Mouse (Mus musculus) MEL (cell line): ENCODE data around the gene Shank3. TPM values are rescaled to one million over a fixed set of nuclear protein-coding genes. Genes with fewer than 3 reads are reported as not detected.

Experiments
- DNase-seq: peaks from one replicate; pipeline ENCODE4 v3.0.0; 2011; ENCODE audit warnings: low read depth, low spot score
- H3K27ac ChIP-seq: 2 replicates; pipeline ENCODE4 v1.5.1; 2012; ENCODE audit warnings: low read depth, mild to moderate bottlenecking, control low read depth, low read length, moderate library complexity; ENCODE audit not compliant: control insufficient read depth
- H3K27me3 ChIP-seq, 2 experiments: fragments of 150-350 bp in 1 of 2; sonication (generic) in 1 of 2; 2 replicates each; pipeline ENCODE4 v1.6.1; 2012; ENCODE audit warnings: low read length in 2 of 2, mild to moderate bottlenecking in 2 of 2, improper control_type of control experiment in 1 of 2, moderate library complexity in 1 of 2; ENCODE audit not compliant: insufficient read depth in 2 of 2, control insufficient read depth in 1 of 2
- H3K36me3 ChIP-seq, 2 experiments: 2 replicates each; pipeline ENCODE4 v1.6.1; 2012 to 2014; ENCODE audit warnings: low read length in 2 of 2, improper control_type of control experiment in 1 of 2, inconsistent platforms in 1 of 2, mild to moderate bottlenecking in 1 of 2; ENCODE audit not compliant: insufficient read depth in 2 of 2, control insufficient read depth in 1 of 2
- H3K4me1 ChIP-seq, 2 experiments: fragments of 150-350 bp in 1 of 2; sonication (generic) in 1 of 2; 2 replicates each; pipeline ENCODE4 v1.6.1; 2012; ENCODE audit warnings: low read length in 2 of 2, improper control_type of control experiment in 1 of 2, mild to moderate bottlenecking in 1 of 2; ENCODE audit not compliant: insufficient read depth in 2 of 2, control insufficient read depth in 1 of 2
- H3K4me3 ChIP-seq, 2 experiments: fragments of 150-350 bp in 1 of 2; sonication (generic) in 1 of 2; 2 replicates each; pipeline ENCODE4 v1.5.1; 2012; ENCODE audit warnings: low read depth in 2 of 2, low read length in 2 of 2, mild to moderate bottlenecking in 2 of 2, moderate library complexity in 2 of 2, control low read depth in 1 of 2, improper control_type of control experiment in 1 of 2; ENCODE audit not compliant: control insufficient read depth in 1 of 2, insufficient read depth in 1 of 2
- H3K79me2 ChIP-seq: 2 replicates; pipeline ENCODE4 v1.6.1; 2012; ENCODE audit warnings: mild to moderate bottlenecking, low read length, moderate library complexity; ENCODE audit not compliant: control insufficient read depth, poor library complexity, insufficient read depth
- H3K9ac ChIP-seq: 2 replicates; pipeline ENCODE4 v1.6.1; 2012; ENCODE audit warnings: low read depth, mild to moderate bottlenecking, control low read depth, low read length, moderate library complexity; ENCODE audit not compliant: control insufficient read depth, poor library complexity, severe bottlenecking
- H3K9me3 ChIP-seq: fragments of 150-350 bp; sonication (generic); replicated peaks from 2 replicates; pipeline ENCODE4 v1.6.1; 2012; ENCODE audit warnings: mild to moderate bottlenecking, low read length, improper control_type of control experiment, moderate library complexity; ENCODE audit not compliant: insufficient read depth
- CHD1 ChIP-seq: IDR thresholded peaks from 2 replicates; pipeline ENCODE4 v1.6.1; 2012; ENCODE audit warnings: low read depth, mild to moderate bottlenecking, inconsistent platforms, low read length, improper control_type of control experiment
- CHD2 ChIP-seq: IDR thresholded peaks from 2 replicates; pipeline ENCODE4 v1.6.1; 2011; ENCODE audit warnings: low read length, improper control_type of control experiment
- CTCF ChIP-seq, 3 experiments: IDR thresholded peaks in 2 of 3; conservative IDR thresholded peaks in 1 of 3; 2 replicates each; pipeline ENCODE4 v1.5.1; 2011 to 2012; ENCODE audit warnings: low read length in 3 of 3, low read depth in 2 of 3, mild to moderate bottlenecking in 2 of 3, improper control_type of control experiment in 1 of 3, inconsistent platforms in 1 of 3, mixed read lengths in 1 of 3, moderate library complexity in 1 of 3; ENCODE audit not compliant: control insufficient read depth in 1 of 3, insufficient read depth in 1 of 3, poor library complexity in 1 of 3, severe bottlenecking in 1 of 3
- E2F4 ChIP-seq: IDR thresholded peaks from 2 replicates; pipeline ENCODE4 v1.6.1; 2011; ENCODE audit warnings: low read depth, low read length, improper control_type of control experiment, borderline replicate concordance
- EP300 ChIP-seq, 2 experiments: IDR thresholded peaks; 2 replicates each; pipeline ENCODE4 v1.6.1; 2011; ENCODE audit warnings: improper control_type of control experiment in 2 of 2, low read length in 2 of 2, low read depth in 1 of 2, mild to moderate bottlenecking in 1 of 2
- GABPA ChIP-seq: IDR thresholded peaks from 2 replicates; pipeline ENCODE4 v1.6.1; 2012; ENCODE audit warnings: low read depth, mild to moderate bottlenecking, inconsistent platforms, low read length, improper control_type of control experiment, moderate library complexity
- MAX ChIP-seq: IDR thresholded peaks from 2 replicates; pipeline ENCODE4 v1.6.1; 2011; ENCODE audit warnings: low read length, improper control_type of control experiment
- MEF2A ChIP-seq: IDR thresholded peaks from 2 replicates; pipeline ENCODE4 v1.6.1; 2014; ENCODE audit warnings: low read depth, mild to moderate bottlenecking, inconsistent platforms, low read length, improper control_type of control experiment; ENCODE audit not compliant: poor library complexity, insufficient replicate concordance, severe bottlenecking; ENCODE audit errors: extremely low read depth
- MXI1 ChIP-seq: IDR thresholded peaks from 2 replicates; pipeline ENCODE4 v1.6.1; 2011; ENCODE audit warnings: mild to moderate bottlenecking, low read depth, low read length, improper control_type of control experiment
- MYC ChIP-seq: IDR thresholded peaks from 2 replicates; pipeline ENCODE4 v1.6.1; 2011; ENCODE audit warnings: low read depth, mild to moderate bottlenecking, low read length, improper control_type of control experiment, moderate library complexity
- NRF1 ChIP-seq: IDR thresholded peaks from 2 replicates; pipeline ENCODE4 v1.6.1; 2014; ENCODE audit warnings: low read depth, mild to moderate bottlenecking, inconsistent platforms, low read length, improper control_type of control experiment, moderate library complexity; ENCODE audit not compliant: poor library complexity, insufficient read depth, severe bottlenecking
- POLR2AphosphoS2 ChIP-seq: IDR thresholded peaks from 2 replicates; pipeline ENCODE4 v1.6.1; 2011; ENCODE audit warnings: low read length, improper control_type of control experiment
- POLR2AphosphoS5 ChIP-seq: IDR thresholded peaks from 2 replicates; pipeline ENCODE4 v1.6.1; 2012; ENCODE audit warnings: low read depth, borderline replicate concordance, mild to moderate bottlenecking, inconsistent platforms, low read length, moderate library complexity, mixed read lengths
- SMC3 ChIP-seq: IDR thresholded peaks from 2 replicates; pipeline ENCODE4 v1.6.1; 2011; ENCODE audit warnings: low read depth, low read length, improper control_type of control experiment
- TAL1 ChIP-seq: IDR thresholded peaks from 2 replicates; pipeline ENCODE4 v1.6.1; 2012; ENCODE audit warnings: mild to moderate bottlenecking, inconsistent platforms, low read length, moderate library complexity, mixed read lengths
- TBP ChIP-seq: IDR thresholded peaks from 2 replicates; pipeline ENCODE4 v1.8.0; 2011; ENCODE audit warnings: low read depth, low read length, improper control_type of control experiment
- UBTF ChIP-seq: IDR thresholded peaks from 2 replicates; pipeline ENCODE4 v1.6.1; 2012; ENCODE audit warnings: low read depth, mild to moderate bottlenecking, inconsistent platforms, low read length, improper control_type of control experiment, moderate library complexity, borderline replicate concordance; ENCODE audit not compliant: insufficient read depth
- USF1 ChIP-seq: IDR thresholded peaks from 2 replicates; pipeline ENCODE4 v1.6.1; 2014; ENCODE audit warnings: low read depth, mild to moderate bottlenecking, inconsistent platforms, low read length, improper control_type of control experiment, moderate library complexity
- USF2 ChIP-seq, 2 experiments: IDR thresholded peaks; 2 replicates each; pipeline ENCODE4 v1.6.1; 2011 to 2012; ENCODE audit warnings: improper control_type of control experiment in 2 of 2, low read length in 2 of 2, borderline replicate concordance in 1 of 2, inconsistent platforms in 1 of 2, low read depth in 1 of 2, mild to moderate bottlenecking in 1 of 2; ENCODE audit not compliant: insufficient read depth in 1 of 2
- ZC3H11A ChIP-seq: IDR thresholded peaks from 2 replicates; pipeline ENCODE4 v1.6.1; 2012; ENCODE audit warnings: low read depth, mild to moderate bottlenecking, inconsistent platforms, low read length, improper control_type of control experiment
- ZKSCAN1 ChIP-seq: IDR thresholded peaks from 2 replicates; pipeline ENCODE4 v1.6.1; 2012; ENCODE audit warnings: low read depth, mild to moderate bottlenecking, inconsistent platforms, low read length, improper control_type of control experiment, moderate library complexity
- ZMIZ1 ChIP-seq: IDR thresholded peaks from 2 replicates; pipeline ENCODE4 v1.6.1; 2012; ENCODE audit warnings: low read depth, mild to moderate bottlenecking, inconsistent platforms, low read length, improper control_type of control experiment, moderate library complexity
- polyA plus RNA-seq, 2 experiments: library from polyadenylated mRNA; stranded (reverse) in 1 of 2; unstranded in 1 of 2; fragments of >175 nt in 1 of 2; fragments of >200 nt in 1 of 2; gene quantifications; 2 replicates each; pipeline versions ENCODE4 v1.2.1 to v1.2.4; 2012; ENCODE audit warnings: low replicate concordance in 2 of 2, low read depth in 1 of 2; ENCODE audit not compliant: insufficient read length in 2 of 2, insufficient read depth in 1 of 2, missing spikeins in 1 of 2
- total RNA-seq: library from RNA; depleted of rRNA; stranded (reverse); fragments of 300-350 nt; gene quantifications from 2 replicates; pipeline ENCODE4 v1.2.3, GENCODE M21; 2012

The Shank3 gene
- total and polyA plus RNA-seq, 3 experiments: 14.2 to 20.3 TPM; not detected in 1

DNA sequence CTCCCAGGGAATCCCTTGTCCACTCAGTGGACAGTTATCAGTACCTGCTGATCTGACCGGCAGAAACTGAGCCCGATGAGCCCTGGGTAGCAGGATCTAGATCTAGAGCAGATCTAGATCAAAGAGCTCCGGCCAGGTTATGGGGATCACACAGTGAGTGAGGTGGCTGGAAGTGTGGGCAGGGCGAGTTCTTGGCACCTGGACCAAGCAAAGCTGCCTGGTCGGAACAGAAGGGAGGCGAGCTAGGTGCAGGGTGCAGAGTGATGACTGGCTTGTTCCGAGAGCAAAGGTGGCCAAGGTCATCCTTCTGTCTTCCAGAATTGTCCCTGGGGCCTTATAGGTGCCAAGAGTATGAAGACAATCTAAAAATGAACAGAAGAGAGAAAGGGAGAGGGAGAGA lies 39.6 kb upstream of the Shank3 start:
- no peak for DNase-seq
- no peak overlapping the region for H3K4me3 ChIP-seq
- H3K27ac ChIP-seq: no peak overlapping the region
- H3K9ac ChIP-seq: no peak overlapping the region
- H3K4me1 ChIP-seq: no peaks in the 10 kb centered on the region
- H3K9me3 ChIP-seq: no peaks in the 10 kb centered on the region
- TF ChIP-seq POLR2AphosphoS2 (no peak), GABPA (no peak), ZC3H11A (no peak), CHD2 (no peak), TBP (no peak), ZKSCAN1 (no peak), ZMIZ1 (no peak), MXI1 (no peak), USF1 (no peak), NRF1 (no peak), POLR2AphosphoS5 (no peak), E2F4 (no peak), UBTF (no peak), CHD1 (no peak), TAL1 (no peak), USF2 (IDR thresholded peaks at IDR 0.05; ENCODE audit: borderline replicate concordance in 1 of 2, insufficient read depth in 1 of 2, low read depth in 1 of 2, low read length in 2 of 2) (no peak), CTCF (IDR thresholded peaks at IDR 0.05 in 2 of 3, conservative IDR thresholded peaks at IDR 0.05 in 1 of 3; ENCODE audit: control insufficient read depth in 1 of 3, insufficient read depth in 1 of 3, low read depth in 2 of 3, low read length in 3 of 3, poor library complexity in 1 of 3, severe bottlenecking in 1 of 3) (no peak), MAX (no peak)
- no peaks in the 10 kb centered on the region for H3K79me2 ChIP-seq
- peaks cover 0 to 2% of the 10 kb centered on the region in 2 experiments; a peak in 1 of 4 replicates for H3K27me3 ChIP-seq
- no peaks in the 10 kb centered on the region for H3K36me3 ChIP-seq

DNA sequence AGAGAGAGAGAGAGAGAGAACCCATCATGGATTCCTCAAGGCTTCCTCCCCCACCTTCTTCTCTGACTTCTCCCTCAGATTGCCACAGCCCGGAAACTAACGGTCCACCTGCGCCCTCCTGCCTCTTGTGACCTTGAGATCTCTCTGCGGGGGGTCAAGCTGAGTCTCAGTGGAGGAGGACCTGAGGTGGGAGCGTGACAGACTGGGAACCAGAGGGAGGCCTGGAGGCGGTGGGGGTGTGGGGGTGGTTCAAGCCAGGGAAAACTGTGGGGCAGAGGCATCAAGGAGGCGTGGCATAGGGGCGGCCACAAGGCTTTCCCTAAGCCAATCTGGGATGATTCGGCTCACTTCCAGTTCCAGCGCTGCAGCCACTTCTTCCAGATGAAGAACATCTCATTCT lies 39.1 kb upstream of the Shank3 start:
- no peak for TF ChIP-seq ZKSCAN1
- no peak for TF ChIP-seq MEF2A
- TF ChIP-seq SMC3: no peak
- TF ChIP-seq ZC3H11A: no peak
- TF ChIP-seq MYC: no peak
- no peak for TF ChIP-seq EP300 (IDR thresholded peaks at IDR 0.05; ENCODE audit: low read depth in 1 of 2, low read length in 2 of 2)
- TF ChIP-seq POLR2AphosphoS2: no peak
- peaks cover 0 to 2% of the 10 kb centered on the region in 2 experiments; a peak in 1 of 4 replicates for H3K27me3 ChIP-seq

More for the DNA sequence above, 39.1 kb upstream of the Shank3 start:
- Histone ChIP-seq H3K4me3 (no peak overlapping the region), H3K9me3 (no peaks in the 10 kb centered on the region), H3K27ac (no peak overlapping the region), H3K36me3 (no peaks in the 10 kb centered on the region), H3K4me1 (no peaks in the 10 kb centered on the region), H3K9ac (no peak overlapping the region), H3K79me2 (no peaks in the 10 kb centered on the region)
- DNase-seq: no peak
